Mouse (Mus musculus): ENCODE measurements around the gene Cyyr1.

DNA sequence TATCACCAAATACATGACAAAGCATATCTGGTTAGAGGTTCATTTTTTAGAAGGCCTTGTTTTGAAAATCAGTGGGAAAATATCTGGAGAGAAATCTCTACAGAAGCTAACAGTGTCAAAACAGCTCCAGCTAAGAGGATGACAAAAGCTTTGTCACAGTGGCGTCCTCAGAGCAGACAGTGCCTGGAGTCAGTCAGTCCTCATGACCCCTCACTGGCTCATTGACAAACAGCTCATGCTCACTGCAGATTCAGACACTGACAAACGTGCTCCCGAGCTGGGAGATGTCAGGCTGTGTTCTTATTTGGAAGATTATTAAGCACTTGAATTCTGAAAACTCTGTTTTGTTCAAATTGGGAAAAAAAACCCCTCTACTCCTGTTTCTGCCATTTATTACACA is 124.0 kb downstream of the Cyyr1 start:
- TF ChIP-seq HCFC1 (IDR thresholded peaks at IDR 0.05; ENCODE audit: borderline replicate concordance, insufficient read depth, low read length) (no peak), MAFK (IDR thresholded peaks at IDR 0.05; ENCODE audit: insufficient read depth, low read depth, low read length) (no peak), CHD2 (IDR thresholded peaks at IDR 0.05; ENCODE audit: low read depth, low read length) (no peak), ZNF384 (IDR thresholded peaks at IDR 0.05; ENCODE audit: low read depth, low read length) (no peak)

All from ES-E14 (cell line).